Comparison of ENCODE assay signal across 16 mouse cellular contexts in the genomic region with DNA sequence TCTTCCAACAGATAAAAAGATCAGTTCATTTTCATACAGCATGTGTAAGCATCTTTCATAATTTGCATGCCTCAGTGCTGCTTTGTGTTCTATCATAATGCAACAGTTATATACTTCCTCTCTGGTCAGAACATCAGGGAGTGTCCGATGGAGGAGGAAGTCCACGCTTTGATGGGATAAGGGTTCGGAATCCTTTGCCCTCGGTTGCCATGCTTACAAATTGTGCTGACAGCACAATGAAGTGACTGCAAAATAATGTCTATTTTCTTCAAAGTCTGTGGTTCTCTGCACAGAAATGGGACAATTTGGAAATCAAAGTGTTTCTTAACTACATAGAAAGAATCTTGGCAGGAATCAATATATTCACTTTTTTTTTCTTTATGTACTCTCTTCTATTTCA.
"Had no signal": no experiment of that assay in that cellular context is flagged by ENCODE, and none has a peak within 500 bp of the region (broad histone marks: within the 10 kb centered on the region; RNA-seq: fewer than 3 reads in every experiment).

No protein-coding gene starts in this region.

- H3K27me3 ChIP-seq: neural tube, embryonic 13.5 days; neural tube, embryonic 15.5 days; stomach, embryonic 15.5 days had no signal

- H3K9me3 ChIP-seq: neural tube, embryonic 13.5 days; neural tube, embryonic 15.5 days; stomach, embryonic 15.5 days had no signal

- H3K36me3 ChIP-seq: neural tube, embryonic 13.5 days; neural tube, embryonic 15.5 days; stomach, embryonic 15.5 days had no signal

- H3K27ac ChIP-seq: neural tube, embryonic 13.5 days; neural tube, embryonic 15.5 days; stomach, embryonic 15.5 days; stomach, postnatal 0 days had no signal

- H3K4me3 ChIP-seq: neural tube, embryonic 13.5 days; neural tube, embryonic 15.5 days; stomach, embryonic 15.5 days had no signal

- DNase-seq: retina, postnatal 1 day; right cerebral cortex, adult 18-20 months; right cerebral cortex, postnatal 14 days; right cerebral cortex, postnatal 25 days; right cerebral cortex, postnatal 4 days; spleen, adult 18-20 months; thymus, adult 18-20 months; thymus, adult 2 months; thymus, postnatal 14 days; thymus, postnatal 25 days; thymus, postnatal 36 days; thymus, postnatal 4 days had no signal

- H3K4me2 ChIP-seq: neural tube, embryonic 13.5 days; neural tube, embryonic 15.5 days; stomach, embryonic 15.5 days had no signal

- H3K9ac ChIP-seq: neural tube, embryonic 13.5 days; neural tube, embryonic 15.5 days; stomach, embryonic 15.5 days had no signal

- H3K4me1 ChIP-seq: neural tube, embryonic 13.5 days; neural tube, embryonic 15.5 days; stomach, embryonic 15.5 days had no signal
